1 mouse cellular context compared by ENCODE assay signal in the genomic region with DNA sequence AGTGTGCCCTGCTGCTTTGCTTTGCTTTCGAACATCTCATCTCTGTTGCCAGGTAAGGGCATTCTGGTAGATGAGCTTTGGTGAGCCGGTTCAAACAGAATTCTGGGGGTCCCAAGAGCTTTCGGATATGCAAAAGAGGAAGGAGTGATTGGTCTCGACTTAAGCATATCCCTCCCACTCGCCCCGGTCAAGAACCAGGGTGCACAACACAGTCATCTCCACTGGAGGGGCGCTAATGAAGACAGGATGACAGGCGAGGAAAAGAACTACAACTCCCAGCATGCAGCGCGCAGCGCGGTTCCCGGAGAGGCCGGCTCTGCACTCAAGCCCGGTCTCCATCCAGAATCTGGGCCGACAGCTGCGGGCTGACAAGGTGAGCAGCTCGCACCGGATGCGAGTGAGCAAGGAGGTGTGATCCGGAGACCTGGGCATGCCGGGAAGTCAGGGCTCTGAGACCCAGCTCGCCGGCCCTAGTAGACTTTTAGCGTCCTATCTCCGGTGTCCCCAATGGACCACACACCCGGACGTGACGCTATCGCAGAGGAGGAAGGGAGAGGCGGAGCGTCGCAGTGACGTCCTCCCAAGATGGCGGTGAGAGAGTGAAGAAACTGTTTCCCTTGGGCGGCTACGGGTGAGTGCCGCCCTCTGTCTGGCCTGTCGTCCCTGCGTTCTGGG.
TF ChIP-seq lines count a peak whose summit lies in the region.

Gene Mynn, plus strand, starts transcription at position 1 of the 675 bp plus-strand sequence.

TF ChIP-seq in CH12.LX, 34 proteins besides CTCF, POLR2A, EP300 and RAD21 (continued from another document):
- TF ChIP-seq JUN (IDR thresholded peaks at IDR 0.05; ENCODE audit: insufficient read depth, low read depth, low read length) (no peak), CHD1 (IDR thresholded peaks at IDR 0.05; ENCODE audit: low read depth, low read length) (no peak; the same call in 1 of the 2 replicates), NELFE (IDR thresholded peaks at IDR 0.05; ENCODE audit: low read depth, low read length) (peak; percentile 69), MAZ (IDR thresholded peaks at IDR 0.05; ENCODE audit: low read depth, low read length) (no peak), USF2 (conservative IDR thresholded peaks at IDR 0.05; ENCODE audit: low read depth, low read length) (no peak), MYC (IDR thresholded peaks at IDR 0.05; ENCODE audit: low read depth, low read length) (no peak), ZKSCAN1 (IDR thresholded peaks at IDR 0.05; ENCODE audit: borderline replicate concordance, low read depth, low read length) (no peak), POLR2AphosphoS2 (IDR thresholded peaks at IDR 0.05; ENCODE audit: low read depth, low read length) (0 out of 2 replicates have a peak, but pooled peaks have one; percentile 28), RCOR1 (conservative IDR thresholded peaks at IDR 0.05; ENCODE audit: low read depth, low read length) (no peak), PAX5 (IDR thresholded peaks at IDR 0.05; ENCODE audit: low read length) (no peak), TCF12 (IDR thresholded peaks at IDR 0.05; ENCODE audit: low read depth, low read length) (no peak; the same call in 1 of the 2 replicates), IRF4 (IDR thresholded peaks at IDR 0.05; ENCODE audit: low read depth, low read length) (peak; percentile 55), MXI1 (IDR thresholded peaks at IDR 0.05; ENCODE audit: low read depth, low read length) (no peak; the same call in 1 of the 2 replicates), CHD2 (IDR thresholded peaks at IDR 0.05; ENCODE audit: low read length) (peak; percentile 51), ETS1 (conservative IDR thresholded peaks at IDR 0.05; ENCODE audit: low read depth, low read length) (no peak), JUND (conservative IDR thresholded peaks at IDR 0.05; ENCODE audit: low read depth, low read length) (no peak), SMC3 (IDR thresholded peaks at IDR 0.05; ENCODE audit: low read depth, low read length) (no peak), ELF1 (IDR thresholded peaks at IDR 0.05; ENCODE audit: low read depth, low read length) (peak; percentile 72), HCFC1 (IDR thresholded peaks at IDR 0.05; ENCODE audit: low read depth, low read length) (peak; percentile 96), ZNF384 (IDR thresholded peaks at IDR 0.05; ENCODE audit: low read depth, low read length) (no peak), UBTF (IDR thresholded peaks at IDR 0.05; ENCODE audit: low read depth, low read length) (0 out of 2 replicates have a peak, but pooled peaks have one; percentile 50)
TF ChIP-seq in CH12.LX: peak in this region for 13.
